Mouse (Mus musculus) brain, embryonic 18.5 days (tissue): ENCODE data around the gene Olfr1298.

Source experiments
- DNase-seq: peaks from one replicate; pipeline ENCODE4 v3.0.0-alpha.2; 2012; ENCODE audit warnings: low read depth, low spot score

The Olfr1298 gene

GRCm38 (mm10) chr2:111649101-111649500 lies at the start of gene Olfr1298:
Gene Olfr1298, minus strand, starts transcription at chr2:111649201.
- DNase-seq = no peak

GRCm38 (mm10) chr2:111661119-111661518 lies 12.1 kb upstream of the Olfr1298 start, which contains the start of gene Olfr1299:
Gene Olfr1299, plus strand, starts transcription at chr2:111661419.
- no peak for DNase-seq

GRCm38 (mm10) chr2:111626397-111626796 lies 22.6 kb downstream of the Olfr1298 start, which contains the start of gene Olfr1297:
Gene Olfr1297, minus strand, starts transcription at chr2:111626497.
- no peak for DNase-seq
